Mouse (Mus musculus): Measurements from ENCODE around the gene Gm8909.
"Not testable (repeated sequence)": the region's sequence is repeated elsewhere in the genome, so short reads cannot be mapped to it uniquely, and the experiment has no call there.

Gene Gm8909

DNA sequence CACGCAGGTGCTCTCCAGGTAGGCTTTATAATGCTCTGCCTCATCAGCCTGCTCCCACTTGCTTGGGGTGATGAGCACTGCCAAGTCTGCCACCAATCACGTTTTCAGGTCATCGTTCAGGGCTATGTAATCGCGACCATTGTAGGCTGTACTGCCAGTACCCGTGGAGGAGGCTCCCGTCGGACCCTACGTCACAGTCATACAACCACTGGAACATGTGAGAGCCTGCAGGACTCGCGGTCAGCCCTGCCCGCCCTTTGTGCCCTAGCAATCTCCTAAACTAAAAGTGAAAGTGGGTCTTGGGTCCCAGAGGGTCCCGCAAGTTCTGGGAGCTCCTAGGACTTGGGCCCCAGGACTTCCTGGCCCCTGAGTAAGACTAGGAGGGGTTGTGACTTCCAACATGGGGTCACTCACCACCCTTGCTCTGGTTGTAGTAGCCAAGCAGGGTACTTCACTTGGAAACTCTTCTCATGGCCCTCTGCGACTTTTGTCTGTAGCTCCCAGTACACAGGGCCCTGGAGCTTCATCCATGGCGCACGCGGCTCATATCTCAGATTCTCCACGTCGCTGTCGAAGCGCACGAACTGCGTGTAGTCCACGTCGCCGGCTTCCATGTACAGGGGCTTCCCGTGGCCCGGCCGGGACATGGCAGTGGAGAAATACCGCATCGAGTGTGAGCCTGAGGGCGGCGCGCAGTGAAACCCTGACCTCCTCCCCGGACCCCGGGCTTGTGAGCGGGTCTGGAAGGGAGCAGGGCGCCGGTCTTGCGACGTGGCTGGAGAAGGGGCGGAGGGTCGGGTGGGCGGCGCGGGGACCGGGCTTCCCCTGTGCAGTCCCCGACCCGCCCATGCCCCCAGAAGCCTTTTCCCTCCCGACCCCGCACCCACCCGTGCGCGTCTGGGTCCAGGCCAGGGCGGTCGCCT lies 6.9 kb downstream of the Gm8909 start:
- CTCF ChIA-PET, result interaction anchor here (1.2 kb wide), 1 partner anchor 12 kb away, joined by 3 read pairs; no protein-coding TSS in a partner anchor

- CTCF ChIA-PET, result not testable (repeated sequence)
Observed at GRCm38 (mm10) chr17:36158264-36158663, 10.1 kb downstream of the Gm8909 start.

GRCm38 (mm10) chr17:36157782-36158181 lies 10.6 kb downstream of the Gm8909 start:
- CTCF ChIA-PET, result not testable (repeated sequence)

GRCm38 (mm10) chr17:36154271-36155149 lies 13.8 kb downstream of the Gm8909 start:
- CTCF ChIA-PET, result interaction anchor here (0.6 kb wide), 1 partner anchor 11 kb away, joined by 5 read pairs; no protein-coding TSS in a partner anchor

DNA sequence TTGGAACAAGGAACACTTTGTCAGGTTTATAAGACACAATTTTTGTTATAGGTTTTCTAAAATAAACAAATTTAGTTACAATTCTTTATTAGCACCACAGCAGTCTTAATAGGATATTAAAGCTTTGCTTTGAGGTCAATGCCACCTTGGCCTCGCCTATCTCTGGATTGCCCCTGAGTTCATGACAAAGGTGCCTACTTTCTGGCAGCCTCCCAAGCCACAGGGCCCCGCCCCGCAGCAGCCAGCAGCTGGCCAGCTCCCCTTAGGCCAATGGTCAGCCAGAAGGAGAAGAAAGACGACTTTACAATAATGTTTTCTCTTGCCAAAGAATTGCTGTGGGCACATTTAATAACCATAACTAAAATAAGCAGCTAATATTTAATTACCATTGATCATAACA lies 17.1 kb downstream of the Gm8909 start:
- CTCF ChIA-PET, result interaction anchor here (0.7 to 1.1 kb wide), 2 partner anchors 13 to 86 kb away, joined by 3 read pairs; no protein-coding TSS in a partner anchor

- CTCF ChIA-PET, result not testable (repeated sequence)
Observed at GRCm38 (mm10) chr17:36148468-36148867, 19.9 kb downstream of the Gm8909 start.

- CTCF ChIA-PET, result not testable (repeated sequence)
Observed at GRCm38 (mm10) chr17:36146937-36147336, 21.4 kb downstream of the Gm8909 start.

- CTCF ChIA-PET, result not testable (repeated sequence)
Observed at GRCm38 (mm10) chr17:36145861-36146156, 22.5 kb downstream of the Gm8909 start.

- CTCF ChIA-PET, result no interaction called here
Observed at GRCm38 (mm10) chr17:36145111-36145860, 23.1 kb downstream of the Gm8909 start.

DNA sequence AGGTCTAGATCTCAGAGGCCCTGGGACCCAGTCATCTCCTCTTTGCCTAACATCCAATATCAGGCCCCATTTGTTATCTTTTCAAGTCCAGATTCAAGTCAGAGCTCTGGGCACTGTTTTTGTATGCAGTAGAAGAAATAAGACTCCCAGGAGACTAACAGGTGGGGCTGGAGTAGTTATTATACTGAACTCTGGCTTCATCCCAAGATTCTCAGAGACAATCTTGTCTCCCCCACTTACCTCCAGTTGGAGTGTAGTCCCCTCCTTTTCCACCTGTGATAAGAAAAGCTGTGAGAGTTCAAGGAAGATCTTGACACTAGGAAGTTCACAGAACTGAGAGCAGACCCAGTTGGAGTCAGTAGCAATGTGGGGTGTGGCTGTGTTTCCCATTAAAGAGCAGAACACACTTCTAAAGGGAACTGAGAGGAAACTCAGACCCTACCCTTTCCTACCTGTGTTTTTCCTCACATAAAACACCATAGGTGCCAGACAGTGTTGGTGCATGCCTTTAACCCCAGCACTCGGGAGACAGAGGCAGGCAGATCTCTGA lies 32.0 kb downstream of the Gm8909 start:
- CTCF ChIA-PET, result not testable (repeated sequence)

- CTCF ChIA-PET, result not testable (repeated sequence)
Observed at GRCm38 (mm10) chr17:36135421-36136231, 32.7 kb downstream of the Gm8909 start.

GRCm38 (mm10) chr17:36131516-36132265 lies 36.6 kb downstream of the Gm8909 start:
- CTCF ChIA-PET, result no interaction called here

DNA sequence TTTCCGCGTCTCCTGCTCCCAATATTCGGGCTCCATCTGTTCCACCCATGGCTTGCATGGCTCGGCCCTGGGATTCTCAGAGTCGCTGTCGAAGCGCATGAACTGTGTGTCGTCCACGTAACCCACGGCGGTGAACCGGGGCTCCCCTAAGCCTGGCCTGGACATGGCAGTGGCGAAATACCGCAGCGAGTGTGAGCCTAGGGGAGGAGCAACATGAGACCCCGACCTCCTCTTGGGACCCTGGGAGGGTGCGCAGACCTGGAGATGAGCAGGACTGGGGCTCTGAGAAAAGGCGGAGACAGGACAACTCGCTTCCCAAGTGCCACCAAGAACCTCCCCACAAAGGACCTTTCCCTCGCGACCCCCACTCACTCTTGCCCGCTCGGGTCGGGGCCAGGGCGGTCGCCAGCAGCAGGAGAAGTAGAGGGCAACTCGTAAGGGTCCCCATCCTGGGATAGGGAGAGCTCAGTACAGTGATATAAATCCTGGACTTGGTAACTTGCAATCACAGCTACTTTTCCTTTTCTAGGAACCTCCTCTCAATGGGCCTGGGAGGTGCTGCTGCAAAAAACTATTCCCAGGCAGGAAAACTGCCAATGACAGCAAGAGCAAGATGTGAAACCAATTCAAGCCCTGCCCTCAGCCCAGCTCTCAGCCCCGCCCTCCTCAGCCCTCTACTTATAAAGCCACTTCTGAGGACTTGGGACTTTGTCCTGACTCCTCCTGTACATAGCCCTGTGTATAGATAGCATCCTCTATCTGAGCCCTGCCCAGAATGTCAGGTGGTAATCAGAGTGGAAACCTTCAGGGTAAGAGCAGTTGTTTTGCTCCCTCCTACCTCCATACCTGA lies 39.1 kb downstream of the Gm8909 start, which contains the start of gene Gm7030:
Gm7030 (minus strand) TSS at position 458 of the 850 bp plus-strand sequence.
- CTCF ChIA-PET, result not testable (repeated sequence)

DNA sequence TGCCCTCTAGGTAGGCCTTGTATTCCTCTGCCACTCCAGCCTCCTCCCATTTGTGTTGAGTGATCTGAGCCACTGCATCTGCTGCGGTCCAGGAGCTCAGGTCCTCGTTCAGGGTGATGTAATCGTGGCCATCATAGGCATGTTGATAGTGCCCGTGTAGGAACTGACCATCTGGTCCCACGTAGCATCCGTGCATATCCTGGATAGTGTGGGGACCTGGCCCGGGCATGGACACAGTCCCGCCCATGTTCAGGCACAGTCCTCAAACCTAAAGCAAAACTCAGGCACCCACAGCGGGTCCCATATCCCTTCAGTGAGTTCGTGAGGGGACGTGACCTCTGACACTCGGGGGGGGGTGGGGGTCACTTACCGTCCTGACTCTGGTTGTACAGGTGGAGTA lies 39.8 kb downstream of the Gm8909 start:
- CTCF ChIA-PET, result not testable (repeated sequence)

DNA sequence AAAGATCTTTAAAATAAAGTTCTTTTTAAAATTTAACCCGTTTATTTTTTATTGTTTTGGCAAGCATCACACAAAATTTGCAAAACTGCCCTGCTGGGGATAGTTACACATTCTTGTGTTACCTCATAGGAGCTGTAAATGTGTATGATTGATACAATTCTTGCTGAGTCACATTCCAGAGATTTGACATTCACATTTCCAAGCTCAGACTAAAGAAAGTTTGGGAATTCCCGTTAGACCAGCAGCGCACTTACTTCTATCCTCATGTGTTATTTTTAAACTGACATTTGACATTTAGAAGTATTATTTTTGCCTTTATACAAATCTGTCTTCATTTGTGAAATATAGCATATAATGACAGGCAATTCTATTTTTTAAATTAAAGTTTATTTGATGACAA lies 44.2 kb downstream of the Gm8909 start:
- CTCF ChIA-PET, result not testable (repeated sequence)

DNA sequence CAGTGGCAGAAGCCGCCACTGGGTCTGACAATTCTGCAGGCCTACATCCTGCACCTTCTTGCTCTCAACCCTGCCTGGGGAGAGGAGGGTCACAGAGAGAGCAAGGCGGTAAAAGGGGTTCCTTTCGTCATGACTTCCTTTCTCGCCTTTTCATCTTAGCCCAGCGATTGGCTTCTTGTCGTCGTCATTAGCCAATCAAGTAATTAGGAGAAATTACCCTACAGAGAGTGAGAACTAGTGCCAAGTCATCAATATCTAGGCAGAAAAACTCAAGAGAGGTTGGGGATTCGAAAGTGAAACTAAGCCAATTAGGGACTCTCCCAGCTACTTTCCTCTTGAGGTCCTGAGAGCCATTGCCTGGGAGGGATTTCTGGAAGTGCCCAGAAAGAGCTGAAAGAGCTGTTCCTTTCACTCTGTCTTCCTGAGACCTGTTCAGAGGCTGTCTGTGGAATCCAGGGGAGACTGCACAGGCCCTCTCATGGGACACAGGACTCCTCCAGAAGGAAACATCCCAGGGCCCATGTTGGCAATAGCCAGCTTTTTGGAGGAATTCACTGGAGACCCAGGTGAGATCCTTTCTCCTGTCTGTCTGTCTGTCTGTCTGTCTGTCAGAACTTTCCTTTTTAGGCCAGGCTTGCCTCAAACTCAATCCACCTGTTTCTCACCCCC lies 46.9 kb downstream of the Gm8909 start, which contains the start of gene Gm19684:
Gm19684 (plus strand) TSS at position 327 of the 669 bp plus-strand sequence.
- CTCF ChIA-PET, result not testable (repeated sequence)

GRCm38 (mm10) chr17:36120839-36121238 lies 47.5 kb downstream of the Gm8909 start:
- CTCF ChIA-PET, result not testable (repeated sequence)

- CTCF ChIA-PET, result not testable (repeated sequence)
Observed at GRCm38 (mm10) chr17:36116545-36116944, 51.8 kb downstream of the Gm8909 start.

Measured in spleen, embryonic (tissue).